22 mouse cellular contexts compared by ENCODE assay signal in genomic region chr6:148761475-148761874, GRCm38 (mm10).
DNase-seq lines count a peak whose midpoint lies in the region; ATAC-seq and TF ChIP-seq lines count a peak whose summit lies in the region.
"Had no signal": no experiment of that assay in that cellular context is flagged by ENCODE, and none has a peak within 500 bp of the region (broad histone marks: within the 10 kb centered on the region; RNA-seq: fewer than 3 reads in every experiment).

No protein-coding gene starts in this region.

- no peaks in the 10 kb centered on the region for H3K27me3 ChIP-seq in CH12.LX (replicated peaks)
- H3K27me3 ChIP-seq in liver, embryonic 11.5 days (replicated peaks; ENCODE audit: control insufficient read depth, insufficient read depth, low read length), result no peaks in the 10 kb centered on the region
- no peaks in the 10 kb centered on the region for H3K27me3 ChIP-seq in hindbrain, embryonic 11.5 days (ENCODE audit: control insufficient read depth, insufficient read depth, low read length)
- H3K27me3 ChIP-seq: heart, embryonic 15.5 days; hindbrain, embryonic 15.5 days had no signal

- H3K4me2 ChIP-seq in CH12.LX (ENCODE audit: insufficient read depth, low read depth, poor library complexity, severe bottlenecking), result no peak overlapping the region
- H3K4me2 ChIP-seq in liver, embryonic 11.5 days, result no peak overlapping the region
- H3K4me2 ChIP-seq in hindbrain, embryonic 11.5 days (replicated peaks; ENCODE audit: low read depth, low read length), result no peak overlapping the region
- H3K4me2 ChIP-seq: heart, embryonic 11.5 days; heart, embryonic 15.5 days; hindbrain, embryonic 15.5 days had no signal

- TF ChIP-seq RAD21 in CH12.LX (IDR thresholded peaks at IDR 0.05; ENCODE audit: low read depth, low read length), result no peak

- no peaks in the 10 kb centered on the region for H3K79me2 ChIP-seq in CH12.LX (replicated peaks; ENCODE audit: control insufficient read depth, extremely low read depth, insufficient read depth, poor library complexity, severe bottlenecking)

- H3K36me3 ChIP-seq in CH12.LX (replicated peaks in 1 of 2; ENCODE audit: control insufficient read depth in 1 of 2, insufficient read depth in 1 of 2, low read length in 1 of 2), result no peaks in the 10 kb centered on the region
- H3K36me3 ChIP-seq in liver, embryonic 11.5 days (ENCODE audit: control insufficient read depth, insufficient read depth, low read length), result no peaks in the 10 kb centered on the region
- no peaks in the 10 kb centered on the region for H3K36me3 ChIP-seq in hindbrain, embryonic 11.5 days (ENCODE audit: control insufficient read depth, insufficient read depth, low read length)
- H3K36me3 ChIP-seq: embryonic facial prominence, embryonic 10.5 days; forebrain, embryonic 10.5 days; heart, embryonic 15.5 days; hindbrain, embryonic 10.5 days; hindbrain, embryonic 15.5 days had no signal

- H3K4me3 ChIP-seq in CH12.LX (replicated peaks in 1 of 3; ENCODE audit: low read depth in 2 of 3, low read length in 2 of 3, poor library complexity in 1 of 3), result no peak overlapping the region
- H3K4me3 ChIP-seq in gastrocnemius, adult 2 months, result no peak overlapping the region
- no peak overlapping the region for H3K4me3 ChIP-seq in liver, embryonic 11.5 days (ENCODE audit: low read depth, low read length)
- no peak overlapping the region for H3K4me3 ChIP-seq in hindbrain, embryonic 11.5 days (ENCODE audit: low read depth, low read length)
- H3K4me3 ChIP-seq: embryonic facial prominence, embryonic 10.5 days; erythroblast, embryonic 14.5 days; forebrain, embryonic 10.5 days; heart, adult 2 months; heart, embryonic 15.5 days; hindbrain, embryonic 10.5 days; hindbrain, embryonic 15.5 days had no signal

- H3K27ac ChIP-seq in CH12.LX (ENCODE audit: insufficient read depth, low read depth), result no peak overlapping the region
- H3K27ac ChIP-seq in gastrocnemius, adult 2 months, result no peak overlapping the region
- H3K27ac ChIP-seq in liver, embryonic 11.5 days (ENCODE audit: low read depth, low read length), result no peak overlapping the region
- H3K27ac ChIP-seq in hindbrain, embryonic 11.5 days (ENCODE audit: low read depth, low read length), result no peak overlapping the region
- H3K27ac ChIP-seq: embryonic facial prominence, embryonic 10.5 days; forebrain, embryonic 10.5 days; heart, adult 2 months; heart, embryonic 15.5 days; hindbrain, embryonic 10.5 days; hindbrain, embryonic 15.5 days had no signal

- DNase-seq in CH12.LX (ENCODE audit: extremely low read depth), result peak; percentile 48
- peak; percentile 50 for DNase-seq in MEL-GATA-1-ER (ENCODE audit: extremely low read depth, low read depth)
- DNase-seq in gastrocnemius, adult 2 months, result no peak
- DNase-seq in liver, embryonic 11.5 days (ENCODE audit: low spot score), result no peak
- no peak for DNase-seq in hindbrain, embryonic 11.5 days (ENCODE audit: low spot score)
- DNase-seq: adrenal gland, postnatal 14 days; cerebellum, adult 18-20 months; cerebellum, adult 9-11 months; cerebellum, postnatal 36 days; gastrocnemius, postnatal 10 days; heart, adult 2 months; heart, postnatal 14 days had no signal

- peaks cover 0 to 14% of the 10 kb centered on the region in 2 experiments; a peak in 2 of 4 replicates for H3K4me1 ChIP-seq in CH12.LX (ENCODE audit: control insufficient read depth in 1 of 2, insufficient read depth in 2 of 2)
- H3K4me1 ChIP-seq in liver, embryonic 11.5 days (replicated peaks; ENCODE audit: control insufficient read depth, insufficient read depth, low read length), result no peaks in the 10 kb centered on the region
- no peaks in the 10 kb centered on the region for H3K4me1 ChIP-seq in hindbrain, embryonic 11.5 days (replicated peaks; ENCODE audit: control insufficient read depth, insufficient read depth, low read length)
- H3K4me1 ChIP-seq: embryonic facial prominence, embryonic 10.5 days; forebrain, embryonic 10.5 days; heart, embryonic 15.5 days; hindbrain, embryonic 10.5 days; hindbrain, embryonic 15.5 days had no signal

- no peak for TF ChIP-seq CTCF in CH12.LX (conservative IDR thresholded peaks at IDR 0.05 in 1 of 2, IDR thresholded peaks at IDR 0.05 in 1 of 2; ENCODE audit: low read depth in 2 of 2, low read length in 2 of 2)
- TF ChIP-seq CTCF in gastrocnemius, adult 2 months (IDR thresholded peaks at IDR 0.05), result no peak

- dilution Hi-C loops in CH12.LX (cut with MboI; ENCODE audit: extremely low pct_ligation_motif_present, extremely low pct_unique_long_range_greater_than_20kb, low sequenced_read_pairs), result no loop called here

- WGBS in liver, embryonic 11.5 days, result 53% methylated on average over 4 of the region's 4 CpGs
- 88% methylated on average over 4 of the region's 4 CpGs for whole genome bisulfite sequencing in hindbrain, embryonic 11.5 days

- TF ChIP-seq EP300 in CH12.LX (IDR thresholded peaks at IDR 0.05; ENCODE audit: low read length), result peak; percentile 59; the same call in 1 of the 2 replicates

- peak; percentile 55 to 80; a peak in 3 of 4 replicates for ATAC-seq in hematopoietic stem cell, adult 5-6 weeks (replicated peaks in 1 of 2; ENCODE audit: insufficient read depth in 1 of 2, low FRiP score in 2 of 2, low TSS enrichment in 1 of 2, low read depth in 1 of 2, poor library complexity in 2 of 2, severe bottlenecking in 2 of 2)
- ATAC-seq in liver, embryonic 11.5 days (replicated peaks; ENCODE audit: low FRiP score), result no peak
- no peak for ATAC-seq in hindbrain, embryonic 11.5 days (ENCODE audit: low FRiP score)
- ATAC-seq: forebrain, embryonic 14.5 days; intestine, embryonic 16.5 days had no signal

- H3K9ac ChIP-seq in CH12.LX (ENCODE audit: insufficient read depth, low read depth), result no peak overlapping the region
- H3K9ac ChIP-seq in liver, embryonic 11.5 days (ENCODE audit: low read depth, low read length), result no peak overlapping the region
- no peak overlapping the region for H3K9ac ChIP-seq in hindbrain, embryonic 11.5 days (ENCODE audit: low read depth, low read length)
- H3K9ac ChIP-seq: heart, embryonic 15.5 days; hindbrain, embryonic 15.5 days had no signal

- no peak for TF ChIP-seq POLR2A in CH12.LX (IDR thresholded peaks at IDR 0.05; ENCODE audit: low read depth, low read length)

- no peaks in the 10 kb centered on the region for H3K9me3 ChIP-seq in CH12.LX (replicated peaks; ENCODE audit: low read length)
- no peaks in the 10 kb centered on the region for H3K9me3 ChIP-seq in liver, embryonic 11.5 days (ENCODE audit: control insufficient read depth, low read length)
- no peaks in the 10 kb centered on the region for H3K9me3 ChIP-seq in hindbrain, embryonic 11.5 days (ENCODE audit: control insufficient read depth, low read length)
- H3K9me3 ChIP-seq: embryonic facial prominence, embryonic 10.5 days; forebrain, embryonic 10.5 days; heart, embryonic 15.5 days; hindbrain, embryonic 10.5 days; hindbrain, embryonic 15.5 days had no signal

- in situ Hi-C loops in CH12.LX (cut with MboI; ENCODE audit: low pct_ligation_motif_present, low pct_unique_long_range_greater_than_20kb, low sequenced_read_pairs), result no loop called here

- intact Hi-C loops in gastrocnemius, adult 2 months (cut with DNase I), result loop anchor here (10.0 kb wide), 1 partner anchor 207 kb away; no protein-coding TSS in a partner anchor

TF ChIP-seq in CH12.LX, 34 proteins besides CTCF, POLR2A, EP300 and RAD21:
- TF ChIP-seq IRF4 (IDR thresholded peaks at IDR 0.05; ENCODE audit: low read depth, low read length) (peak; percentile 22; the same call in 1 of the 2 replicates), MEF2A (IDR thresholded peaks at IDR 0.05; ENCODE audit: borderline replicate concordance, low read depth, low read length) (no peak)

Comparison
In these comparisons a context has a peak if more than half of its experiments do, and no peak if none do; other contexts are left out.
1. DNase-seq: peak in CH12.LX (single experiment) and MEL-GATA-1-ER (single experiment); none in gastrocnemius, adult 2 months (single experiment), liver, embryonic 11.5 days (single experiment) and hindbrain, embryonic 11.5 days (single experiment).
2. ATAC-seq: peak in hematopoietic stem cell, adult 5-6 weeks (2 of 2); none in liver, embryonic 11.5 days (single experiment) and hindbrain, embryonic 11.5 days (single experiment).